In the genomic region with DNA sequence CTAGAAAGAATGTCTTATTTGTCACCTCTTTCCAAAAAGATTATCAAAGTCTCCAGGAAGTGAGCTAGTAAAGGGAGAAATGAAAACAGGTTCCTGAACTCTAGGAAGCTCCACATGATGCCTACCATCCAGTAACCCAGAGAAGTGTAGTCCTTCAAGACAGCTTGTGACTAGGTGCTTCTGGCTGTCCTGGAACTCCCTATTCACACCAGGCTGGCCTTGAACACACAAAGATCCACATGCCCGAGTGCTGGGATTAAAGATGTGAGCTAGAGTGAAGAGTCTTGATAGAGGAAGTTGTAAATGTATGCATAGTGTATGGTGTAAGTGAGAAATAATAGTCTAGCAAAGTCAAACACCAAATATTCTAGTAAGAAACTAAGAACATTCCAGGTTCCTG, we compare ENCODE assay signal across 8 mouse cellular contexts. TPM values are rescaled to one million over a fixed set of nuclear protein-coding genes. Genes with fewer than 3 reads are reported as not detected.
DNase-seq lines count a peak whose midpoint lies in the region; ATAC-seq lines count a peak whose summit lies in the region.

No protein-coding gene starts in this region.

- 22% methylated on average over 1 of the region's 1 CpGs for WGBS in heart, embryonic 16.5 days
- 22% methylated on average over 1 of the region's 1 CpGs for WGBS in midbrain, embryonic 10.5 days

- no peak overlapping the region for H3K27ac ChIP-seq in heart, embryonic 16.5 days (ENCODE audit: low read length)
- no peak overlapping the region for H3K27ac ChIP-seq in midbrain, embryonic 10.5 days (replicated peaks)

- no peak for ATAC-seq in heart, embryonic 16.5 days (replicated peaks; ENCODE audit: extremely low read depth, insufficient read depth, low FRiP score)

- peak overlapping the region; percentile 99 for H3K9ac ChIP-seq in heart, embryonic 16.5 days (ENCODE audit: low read length)

- H3K4me2 ChIP-seq in heart, embryonic 16.5 days (ENCODE audit: low read depth, low read length): peak overlapping the region; percentile 73

- no peaks in the 10 kb centered on the region for H3K27me3 ChIP-seq in heart, embryonic 16.5 days (ENCODE audit: control insufficient read depth, insufficient read depth, low read length)
- no peaks in the 10 kb centered on the region for H3K27me3 ChIP-seq in midbrain, embryonic 10.5 days (ENCODE audit: low read depth, poor library complexity, severe bottlenecking)

- peak; percentile 83 for DNase-seq in heart, adult 11 months
- DNase-seq in heart, postnatal 4 days: no peak
- peak; percentile 16 for DNase-seq in adipocyte (ENCODE audit: low spot score)
- no peak for DNase-seq in midbrain, embryonic 10.5 days (ENCODE audit: low spot score)
- DNase-seq in thymus, postnatal 10 days (ENCODE audit: low spot score in 2 of 2): no peak
- DNase-seq in right cerebral cortex, postnatal 14 days: no peak
- no peak for DNase-seq in cerebellum, postnatal 25 days

- H3K4me1 ChIP-seq in heart, embryonic 16.5 days (ENCODE audit: control insufficient read depth, insufficient read depth, low read length): peaks cover 17% of the 10 kb centered on the region
- peaks cover 33% of the 10 kb centered on the region for H3K4me1 ChIP-seq in midbrain, embryonic 10.5 days

- H3K9me3 ChIP-seq in heart, embryonic 16.5 days (replicated peaks; ENCODE audit: control insufficient read depth, low read length): no peaks in the 10 kb centered on the region
- H3K9me3 ChIP-seq in midbrain, embryonic 10.5 days (replicated peaks): no peaks in the 10 kb centered on the region

- peak overlapping the region; percentile 50 for H3K4me3 ChIP-seq in heart, embryonic 16.5 days (ENCODE audit: low read length)
- peak overlapping the region; percentile 96 for H3K4me3 ChIP-seq in midbrain, embryonic 10.5 days

- peaks cover 3% of the 10 kb centered on the region; the same call in 1 of the 2 replicates for H3K36me3 ChIP-seq in heart, embryonic 16.5 days (ENCODE audit: control insufficient read depth, insufficient read depth)
- peaks cover 17% of the 10 kb centered on the region for H3K36me3 ChIP-seq in midbrain, embryonic 10.5 days

RNA-seq across cellular contexts. Expression of gene Jmy, which starts 2.6 kb away (rescaled TPM):
- total RNA-seq in heart, postnatal 4 days (2021): 10 to 100 TPM; 35.1 to 37.5 TPM
- polyA plus RNA-seq in heart, embryonic 16.5 days (2015; fragmentation: Nextera tagmentation; extraction: Ambion mirVana): 3.7 and 5.8 TPM in 2 replicates
- 2.8 and 2.9 TPM in 2 replicates for polyA plus RNA-seq in midbrain, embryonic 10.5 days (2016; fragmentation: Nextera tagmentation; extraction: Ambion mirVana)

Comparison
In these comparisons a context has a peak if more than half of its experiments do, and no peak if none do; other contexts are left out.
1. DNase-seq: peak in heart, adult 11 months (single experiment) and adipocyte (single experiment); none in heart, postnatal 4 days (single experiment), midbrain, embryonic 10.5 days (single experiment), thymus, postnatal 10 days (0 of 2), right cerebral cortex, postnatal 14 days (single experiment) and cerebellum, postnatal 25 days (0 of 2).